Mouse (Mus musculus) liver, adult (tissue): ENCODE data around the gene Pxmp4.

ENCODE experiments used
- GATA4 ChIP-seq: IDR thresholded peaks from 2 replicates; pipeline ENCODE4 v1.6.1; 2014; ENCODE audit warnings: mild to moderate bottlenecking, low read length; ENCODE audit not compliant: insufficient replicate concordance

Gene Pxmp4

GRCm38 (mm10) chr2:154569071-154569748 lies 34.3 kb downstream of the Pxmp4 start:
- TF ChIP-seq GATA4: no peak

- no peak for TF ChIP-seq GATA4
Measured at GRCm38 (mm10) chr2:154568329-154569070, 35.0 kb downstream of the Pxmp4 start.

- TF ChIP-seq GATA4: no peak
Measured at GRCm38 (mm10) chr2:154567766-154568165, 35.7 kb downstream of the Pxmp4 start.

GRCm38 (mm10) chr2:154566641-154567040 lies 36.9 kb downstream of the Pxmp4 start:
- no peak for TF ChIP-seq GATA4

GRCm38 (mm10) chr2:154565562-154565961 lies 37.9 kb downstream of the Pxmp4 start:
- no peak for TF ChIP-seq GATA4

GRCm38 (mm10) chr2:154563612-154564170 lies 39.8 kb downstream of the Pxmp4 start:
- no peak for TF ChIP-seq GATA4

GRCm38 (mm10) chr2:154558264-154559039 lies 45.1 kb downstream of the Pxmp4 start, which contains the start of gene Necab3:
Gene Necab3, minus strand, starts transcription at chr2:154558890.
- TF ChIP-seq GATA4: no peak

GRCm38 (mm10) chr2:154557184-154557832 lies 46.2 kb downstream of the Pxmp4 start:
- no peak for TF ChIP-seq GATA4

GRCm38 (mm10) chr2:154555235-154555634 lies 48.3 kb downstream of the Pxmp4 start:
- no peak for TF ChIP-seq GATA4

GRCm38 (mm10) chr2:154552424-154552907 lies 51.0 kb downstream of the Pxmp4 start:
- peak; percentile 54; the same call in 1 of the 2 replicates for TF ChIP-seq GATA4

GRCm38 (mm10) chr2:154551927-154552326 lies 51.6 kb downstream of the Pxmp4 start:
- TF ChIP-seq GATA4: no peak

GRCm38 (mm10) chr2:154551476-154551875 lies 52.0 kb downstream of the Pxmp4 start, which contains the start of gene Actl10:
Gene Actl10, plus strand, starts transcription at chr2:154551776.
- no peak for TF ChIP-seq GATA4

- TF ChIP-seq GATA4: no peak
Measured at GRCm38 (mm10) chr2:154550937-154551336, 52.6 kb downstream of the Pxmp4 start.

GRCm38 (mm10) chr2:154549886-154550189 lies 53.7 kb downstream of the Pxmp4 start:
- TF ChIP-seq GATA4: no peak
